Comparison of ENCODE assay signal across 16 mouse cellular contexts in genomic region chr10:43973244-43973643, GRCm38 (mm10).
DNase-seq lines count a peak whose midpoint lies in the region.
"Had no signal": no experiment of that assay in that cellular context is flagged by ENCODE, and none has a peak within 500 bp of the region (broad histone marks: within the 10 kb centered on the region; RNA-seq: fewer than 3 reads in every experiment).

No protein-coding gene starts in this region.

- H3K4me1 ChIP-seq in embryonic facial prominence, embryonic 10.5 days = no peaks in the 10 kb centered on the region
- H3K4me1 ChIP-seq: forebrain, embryonic 12.5 days; heart, embryonic 12.5 days; hindbrain, embryonic 15.5 days had no signal

- no peaks in the 10 kb centered on the region for H3K36me3 ChIP-seq in embryonic facial prominence, embryonic 10.5 days (replicated peaks)
- H3K36me3 ChIP-seq: forebrain, embryonic 12.5 days; heart, embryonic 12.5 days; hindbrain, embryonic 15.5 days had no signal

- no peaks in the 10 kb centered on the region for H3K9me3 ChIP-seq in embryonic facial prominence, embryonic 10.5 days
- H3K9me3 ChIP-seq: forebrain, embryonic 12.5 days; heart, embryonic 12.5 days; hindbrain, embryonic 15.5 days had no signal

- no peaks in the 10 kb centered on the region for H3K27me3 ChIP-seq in embryonic facial prominence, embryonic 10.5 days (replicated peaks; ENCODE audit: low read depth, poor library complexity, severe bottlenecking)
- H3K27me3 ChIP-seq: forebrain, embryonic 12.5 days; heart, embryonic 12.5 days; hindbrain, embryonic 15.5 days had no signal

- intact Hi-C loops in heart, postnatal 25 days (cut with DNase I) = no loop called here

- WGBS in embryonic facial prominence, embryonic 10.5 days = 73% methylated on average over 2 of the region's 2 CpGs

- peak; percentile 55 for DNase-seq in heart, adult 11 months
- no peak for DNase-seq in heart, postnatal 25 days (ENCODE audit: low spot score)
- peak; percentile 17 for DNase-seq in kidney, postnatal 14 days
- no peak for DNase-seq in kidney, postnatal 4 days
- peak; percentile 36 for DNase-seq in adipocyte (ENCODE audit: low spot score)
- no peak for DNase-seq in embryonic facial prominence, embryonic 10.5 days (ENCODE audit: low spot score)
- DNase-seq in ovary, adult 18-20 months (ENCODE audit: low spot score) = no peak
- DNase-seq: cerebellum, adult 18-20 months; cerebellum, adult 9-11 months; cerebellum, postnatal 36 days; gastrocnemius, postnatal 14 days; heart, postnatal 36 days had no signal

- H3K4me3 ChIP-seq in embryonic facial prominence, embryonic 10.5 days = no peak overlapping the region
- H3K4me3 ChIP-seq: erythroblast, embryonic 14.5 days; forebrain, embryonic 12.5 days; heart, embryonic 12.5 days; hindbrain, embryonic 15.5 days had no signal

- H3K27ac ChIP-seq in embryonic facial prominence, embryonic 10.5 days (replicated peaks) = no peak overlapping the region
- H3K27ac ChIP-seq: forebrain, embryonic 12.5 days; hindbrain, embryonic 15.5 days had no signal

Comparison
In these comparisons a context has a peak if more than half of its experiments do, and no peak if none do; other contexts are left out.
1. DNase-seq: peak in heart, adult 11 months (single experiment), kidney, postnatal 14 days (single experiment) and adipocyte (single experiment); none in heart, postnatal 25 days (single experiment), kidney, postnatal 4 days (0 of 2), embryonic facial prominence, embryonic 10.5 days (single experiment) and ovary, adult 18-20 months (single experiment).